Mouse (Mus musculus) forebrain, embryonic 15.5 days (tissue): ENCODE data around the gene Tbc1d32. TPM values are rescaled to one million over a fixed set of nuclear protein-coding genes. Genes with fewer than 3 reads are reported as not detected.

Source experiments
- ATAC-seq: fragments of 200-750 bp; cut with Nextera tagmentation; replicated peaks from 2 replicates; pipeline ENCODE4 v1.8.0; 2017; ENCODE audit warnings: mild to moderate bottlenecking, moderate TSS enrichment, moderate library complexity
- H3K27ac ChIP-seq: fragments of 300-500 bp; sonication (generic); replicated peaks from 2 replicates; pipeline ENCODE4 v1.5.1; 2015; ENCODE audit warnings: mild to moderate bottlenecking, inconsistent platforms
- H3K27me3 ChIP-seq: fragments of 300-500 bp; sonication (generic); 2 replicates; pipeline ENCODE4 v1.6.1; 2015; ENCODE audit warnings: inconsistent platforms
- H3K36me3 ChIP-seq: fragments of 300-500 bp; sonication (generic); 2 replicates; pipeline ENCODE4 v1.6.1; 2015; ENCODE audit warnings: mild to moderate bottlenecking, inconsistent platforms
- H3K4me1 ChIP-seq: fragments of 300-500 bp; sonication (generic); 2 replicates; pipeline ENCODE4 v1.6.1; 2015; ENCODE audit warnings: inconsistent platforms
- H3K4me2 ChIP-seq: fragments of 300-500 bp; sonication (generic); replicated peaks from 2 replicates; pipeline ENCODE4 v1.6.1; 2015; ENCODE audit warnings: mild to moderate bottlenecking, inconsistent platforms
- H3K4me3 ChIP-seq: fragments of 300-500 bp; sonication (generic); 2 replicates; pipeline ENCODE4 v1.5.1; 2015; ENCODE audit warnings: mild to moderate bottlenecking, inconsistent platforms
- H3K9ac ChIP-seq: fragments of 300-500 bp; sonication (generic); replicated peaks from 2 replicates; pipeline ENCODE4 v1.6.1; 2015; ENCODE audit warnings: mild to moderate bottlenecking, inconsistent platforms
- H3K9me3 ChIP-seq: fragments of 300-500 bp; sonication (generic); 2 replicates; pipeline ENCODE4 v1.6.1; 2016; ENCODE audit warnings: inconsistent platforms
- WGBS: fragments of 180-500 bp; shearing (Covaris S2); methylation state at CpG from one replicate; pipeline ENCODE4 v1.1.7; 2015; ENCODE audit warnings: mixed read lengths; 5-methylcytosine and 5-hydroxymethylcytosine counted together
- polyA plus RNA-seq: library from polyadenylated mRNA; unstranded; fragments of >200 nt; fragmentation: Nextera tagmentation; extraction: Ambion mirVana; gene quantifications from 2 replicates; pipeline ENCODE4 v1.2.1, GENCODE M21; 2015

Tbc1d32 gene
- polyA plus RNA-seq, 1 experiment from 2014 or later, result 3.3 TPM

GRCm38 (mm10) chr10:56165758-56166157 is 62.7 kb downstream of the Tbc1d32 start:
- H3K36me3 ChIP-seq, result no peaks in the 10 kb centered on the region
- no peak for ATAC-seq

GRCm38 (mm10) chr10:56164411-56164810 is 64.1 kb downstream of the Tbc1d32 start:
- Histone ChIP-seq H3K36me3 (no peaks in the 10 kb centered on the region), H3K9ac (no peak overlapping the region), H3K27me3 (no peaks in the 10 kb centered on the region), H3K4me2 (no peak overlapping the region), H3K9me3 (no peaks in the 10 kb centered on the region), H3K4me1 (no peaks in the 10 kb centered on the region), H3K27ac (no peak overlapping the region), H3K4me3 (no peak overlapping the region)
- ATAC-seq, result no peak
- WGBS, result 30% methylated on average over 3 of the region's 3 CpGs

More at GRCm38 (mm10) chr10:56165758-56166157, 62.7 kb downstream of the Tbc1d32 start:
- Histone ChIP-seq H3K9me3 (no peaks in the 10 kb centered on the region), H3K9ac (no peak overlapping the region), H3K4me3 (no peak overlapping the region), H3K4me2 (no peak overlapping the region), H3K27ac (no peak overlapping the region), H3K4me1 (no peaks in the 10 kb centered on the region), H3K27me3 (no peaks in the 10 kb centered on the region)
- 93% methylated on average over 4 of the region's 4 CpGs for WGBS

- peak; percentile 57 for ATAC-seq
- WGBS, result 20% methylated on average over 2 of the region's 2 CpGs
- 0 out of 2 replicates have a peak, but pooled peaks cover 6% of the 10 kb centered on the region for H3K4me1 ChIP-seq
- no peak overlapping the region for H3K9ac ChIP-seq
- no peaks in the 10 kb centered on the region for H3K36me3 ChIP-seq
- no peak overlapping the region for H3K4me2 ChIP-seq
- no peaks in the 10 kb centered on the region for H3K27me3 ChIP-seq
- no peak overlapping the region for H3K4me3 ChIP-seq
- H3K27ac ChIP-seq, result no peak overlapping the region
- no peaks in the 10 kb centered on the region for H3K9me3 ChIP-seq
Measured at GRCm38 (mm10) chr10:56158748-56159147, 69.7 kb downstream of the Tbc1d32 start.

GRCm38 (mm10) chr10:56158207-56158606 is 70.3 kb downstream of the Tbc1d32 start:
- Histone ChIP-seq H3K36me3 (no peaks in the 10 kb centered on the region), H3K27me3 (no peaks in the 10 kb centered on the region), H3K27ac (no peak overlapping the region), H3K9me3 (no peaks in the 10 kb centered on the region), H3K9ac (no peak overlapping the region), H3K4me3 (no peak overlapping the region), H3K4me1 (0 out of 2 replicates have a peak, but pooled peaks cover 6% of the 10 kb centered on the region), H3K4me2 (no peak overlapping the region)
- peak; percentile 79 for ATAC-seq
- WGBS, result 7% methylated on average over 3 of the region's 3 CpGs

- ATAC-seq, result no peak
- Histone ChIP-seq H3K27me3 (no peaks in the 10 kb centered on the region), H3K4me2 (no peak overlapping the region), H3K9ac (no peak overlapping the region), H3K4me3 (no peak overlapping the region), H3K4me1 (0 out of 2 replicates have a peak, but pooled peaks cover 6% of the 10 kb centered on the region), H3K36me3 (0 out of 2 replicates have a peak, but pooled peaks cover 3% of the 10 kb centered on the region), H3K9me3 (no peaks in the 10 kb centered on the region), H3K27ac (no peak overlapping the region)
- 94% methylated on average over 3 of the region's 3 CpGs for WGBS
Measured at GRCm38 (mm10) chr10:56156956-56157355, 71.5 kb downstream of the Tbc1d32 start.

GRCm38 (mm10) chr10:56148920-56149319 is 79.6 kb downstream of the Tbc1d32 start:
- peak; percentile 84 for ATAC-seq

DNA sequence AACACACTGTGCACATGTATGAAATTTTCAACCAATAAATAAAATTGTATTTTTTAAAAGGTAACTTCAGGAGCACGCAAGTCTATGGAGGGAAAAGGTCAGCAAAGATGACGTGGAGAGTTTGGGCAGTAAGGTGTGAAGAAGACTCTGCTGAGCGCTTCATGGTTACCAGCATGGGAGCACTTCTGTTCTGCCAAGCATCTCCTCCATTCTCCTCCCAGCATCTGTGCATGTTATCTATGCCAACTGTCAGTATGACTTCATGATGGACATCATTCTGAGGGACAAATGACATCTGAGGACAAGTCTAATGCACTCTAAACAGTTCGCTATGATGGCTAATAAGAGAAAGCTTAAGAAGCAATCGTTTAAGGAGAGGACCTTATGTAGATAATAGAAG is 91.3 kb downstream of the Tbc1d32 start:
- WGBS, result 93% methylated on average over 5 of the region's 5 CpGs
- no peaks in the 10 kb centered on the region for H3K36me3 ChIP-seq
- no peaks in the 10 kb centered on the region for H3K4me1 ChIP-seq
- no peak overlapping the region for H3K27ac ChIP-seq
- H3K4me2 ChIP-seq, result no peak overlapping the region
- no peak for ATAC-seq
- no peaks in the 10 kb centered on the region for H3K9me3 ChIP-seq
- H3K4me3 ChIP-seq, result no peak overlapping the region
- no peak overlapping the region for H3K9ac ChIP-seq
- no peaks in the 10 kb centered on the region for H3K27me3 ChIP-seq

More at GRCm38 (mm10) chr10:56148920-56149319, 79.6 kb downstream of the Tbc1d32 start:
- WGBS, result 72% methylated on average over 3 of the region's 3 CpGs
- Histone ChIP-seq H3K4me3 (no peak overlapping the region), H3K9ac (no peak overlapping the region), H3K4me1 (no peaks in the 10 kb centered on the region), H3K27me3 (no peaks in the 10 kb centered on the region), H3K36me3 (0 out of 2 replicates have a peak, but pooled peaks cover 5% of the 10 kb centered on the region), H3K27ac (no peak overlapping the region), H3K9me3 (no peaks in the 10 kb centered on the region), H3K4me2 (no peak overlapping the region)

DNA sequence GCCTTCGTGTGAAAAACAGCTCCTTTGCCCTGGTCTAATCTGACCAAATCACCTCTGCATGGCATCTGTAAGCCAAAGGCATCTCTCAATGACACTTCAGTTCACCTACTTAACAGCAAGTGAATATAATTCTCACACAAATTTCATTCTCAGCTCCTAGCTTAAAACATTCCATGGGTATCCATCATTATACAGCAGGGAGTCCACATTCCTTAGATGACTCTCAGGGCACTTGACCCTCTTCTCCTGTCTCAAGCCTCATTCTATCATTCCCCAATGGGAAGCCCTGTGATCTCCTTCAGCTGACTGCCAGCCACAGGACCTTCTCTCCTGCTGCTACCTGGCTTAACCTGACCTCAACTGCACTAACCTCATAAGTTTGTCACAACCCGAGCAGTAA is 98.8 kb downstream of the Tbc1d32 start:
- ATAC-seq, result no peak
- H3K4me3 ChIP-seq, result no peak overlapping the region
- H3K4me2 ChIP-seq, result no peak overlapping the region
- no peak overlapping the region for H3K9ac ChIP-seq
- 90% methylated on average over 2 of the region's 2 CpGs for WGBS
- no peak overlapping the region for H3K27ac ChIP-seq
- H3K9me3 ChIP-seq, result no peaks in the 10 kb centered on the region
- H3K4me1 ChIP-seq, result no peaks in the 10 kb centered on the region
- no peaks in the 10 kb centered on the region for H3K36me3 ChIP-seq
- H3K27me3 ChIP-seq, result no peaks in the 10 kb centered on the region

- H3K4me3 ChIP-seq, result no peak overlapping the region
Measured at GRCm38 (mm10) chr10:56126972-56127371, 101.5 kb downstream of the Tbc1d32 start.

DNA sequence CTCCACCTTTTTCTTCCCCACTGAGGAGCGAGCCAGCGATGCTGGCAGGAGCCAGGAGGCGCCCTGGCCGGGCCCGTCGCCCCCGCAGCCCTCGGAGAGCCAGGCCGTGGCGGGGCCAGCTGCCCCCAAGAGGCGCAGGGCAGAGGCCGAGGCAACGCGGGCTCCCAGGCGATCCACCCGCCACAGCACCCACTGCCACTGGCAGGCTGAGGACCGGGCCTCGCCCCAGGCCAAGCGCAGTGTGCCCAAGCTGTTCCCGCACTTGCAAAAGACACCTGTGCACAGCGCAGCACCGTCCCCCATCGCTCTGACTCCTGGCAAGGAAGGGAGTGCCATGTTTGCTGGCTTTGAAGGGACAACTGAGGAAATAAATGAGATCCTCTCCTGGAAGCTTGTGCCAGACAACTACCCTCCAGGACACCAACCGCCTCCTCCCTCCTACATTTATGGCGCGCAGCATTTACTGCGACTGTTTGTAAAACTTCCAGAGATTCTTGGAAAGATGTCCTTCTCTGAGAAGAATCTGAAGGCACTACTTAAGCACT is 112.8 kb downstream of the Tbc1d32 start:
- Histone ChIP-seq H3K9me3 (no peaks in the 10 kb centered on the region), H3K9ac (peak overlapping the region; percentile 91), H3K4me3 (peak overlapping the region; percentile 63), H3K27ac (peak overlapping the region; percentile 92), H3K4me2 (peak overlapping the region; percentile 95), H3K27me3 (no peaks in the 10 kb centered on the region), H3K4me1 (peaks cover 10% of the 10 kb centered on the region), H3K36me3 (no peaks in the 10 kb centered on the region)
- 10% methylated on average over 26 of the region's 27 CpGs for WGBS
- peak; percentile 83 for ATAC-seq

More at GRCm38 (mm10) chr10:56126972-56127371, 101.5 kb downstream of the Tbc1d32 start:
- Histone ChIP-seq H3K4me2 (no peak overlapping the region), H3K9me3 (no peaks in the 10 kb centered on the region), H3K27ac (no peak overlapping the region), H3K36me3 (no peaks in the 10 kb centered on the region), H3K4me1 (no peaks in the 10 kb centered on the region), H3K9ac (no peak overlapping the region), H3K27me3 (no peaks in the 10 kb centered on the region)
- WGBS, result 86% methylated on average over 1 of the region's 1 CpGs
- no peak for ATAC-seq

DNA sequence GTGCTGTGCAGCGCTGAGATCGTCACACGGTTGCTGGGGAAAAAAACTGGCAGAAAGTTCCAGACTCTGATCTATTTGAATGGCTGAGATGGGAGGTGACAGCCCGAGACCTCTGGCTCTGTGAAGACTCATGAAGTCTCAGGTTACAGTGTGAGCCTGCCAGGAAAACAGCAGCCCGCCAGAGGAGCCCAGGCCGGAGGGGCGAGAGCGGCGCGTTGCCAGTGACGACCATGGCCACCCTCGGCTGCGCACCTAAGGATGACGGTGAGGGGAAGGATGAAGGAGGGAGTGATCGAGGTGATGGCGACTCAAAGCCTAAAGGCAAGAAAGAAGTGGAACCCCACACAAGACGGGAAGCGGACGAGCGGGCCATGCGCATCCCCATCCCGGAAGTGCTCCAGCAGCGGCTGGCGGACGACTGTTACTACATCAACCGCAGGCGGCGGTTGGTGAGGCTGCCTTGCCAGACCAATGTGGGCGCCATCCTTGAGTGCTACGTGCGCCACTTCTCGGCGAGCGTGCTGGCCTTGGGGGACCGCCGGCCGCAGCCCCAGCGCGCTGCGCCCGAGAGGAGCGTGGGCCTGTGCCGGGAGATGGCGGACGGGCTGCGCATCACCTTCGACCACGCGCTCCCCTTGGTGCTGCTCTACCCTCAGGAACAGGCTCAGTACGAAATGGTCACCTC is 113.4 kb downstream of the Tbc1d32 start:
- Histone ChIP-seq H3K4me2 (peak overlapping the region; percentile 95), H3K4me3 (peak overlapping the region; percentile 63), H3K9me3 (no peaks in the 10 kb centered on the region), H3K36me3 (no peaks in the 10 kb centered on the region), H3K9ac (peak overlapping the region; percentile 91), H3K27me3 (no peaks in the 10 kb centered on the region), H3K27ac (peak overlapping the region; percentile 92), H3K4me1 (peaks cover 10% of the 10 kb centered on the region)
- WGBS, result under 1% methylated on average over 50 of the region's 50 CpGs
- ATAC-seq, result peak; percentile 96

DNA sequence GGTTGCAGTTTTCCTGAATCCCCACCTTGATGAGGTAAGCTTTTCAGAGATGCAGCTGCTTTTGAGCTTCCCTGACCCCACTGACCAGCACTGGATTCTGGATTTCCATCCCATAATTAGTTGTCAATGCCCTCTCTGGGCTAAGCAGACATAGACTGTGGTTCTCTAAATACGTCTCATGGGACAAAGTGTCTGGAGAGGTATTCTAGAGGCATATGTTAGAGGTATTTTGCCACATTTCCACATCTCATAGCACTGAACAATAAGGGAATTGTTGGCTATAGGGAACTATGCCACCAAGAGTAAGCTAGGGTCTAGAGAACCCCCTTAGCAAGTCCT is 121.5 kb downstream of the Tbc1d32 start:
- Histone ChIP-seq H3K4me3 (0 out of 2 replicates have a peak overlapping the region, but pooled peaks have one; percentile 8), H3K27ac (no peak overlapping the region), H3K9me3 (no peaks in the 10 kb centered on the region), H3K9ac (0 out of 2 replicates have a peak overlapping the region, but pooled peaks have one; percentile 22), H3K4me2 (peak overlapping the region; percentile 24; the same call in 1 of the 2 replicates), H3K36me3 (no peaks in the 10 kb centered on the region), H3K4me1 (no peaks in the 10 kb centered on the region), H3K27me3 (no peaks in the 10 kb centered on the region)
- 38% methylated on average over 1 of the region's 1 CpGs for WGBS
- ATAC-seq, result peak; percentile 43
